17 mouse cellular contexts compared by ENCODE assay signal in genomic region chr14:76020259-76020785, GRCm38 (mm10). TPM values are rescaled to one million over a fixed set of nuclear protein-coding genes. Genes with fewer than 3 reads are reported as not detected.
DNase-seq lines count a peak whose midpoint lies in the region; ATAC-seq lines count a peak whose summit lies in the region.
"Had no signal": no experiment of that assay in that cellular context is flagged by ENCODE, and none has a peak within 500 bp of the region (broad histone marks: within the 10 kb centered on the region; RNA-seq: fewer than 3 reads in every experiment).

No protein-coding gene starts in this region.

- no peaks in the 10 kb centered on the region for H3K27me3 ChIP-seq in forebrain, embryonic 12.5 days
- no peaks in the 10 kb centered on the region for H3K27me3 ChIP-seq in forebrain, embryonic 10.5 days (ENCODE audit: poor library complexity, severe bottlenecking)
- H3K27me3 ChIP-seq in forebrain, embryonic 16.5 days (replicated peaks; ENCODE audit: control insufficient read depth, insufficient read depth, low read length): no peaks in the 10 kb centered on the region
- no peaks in the 10 kb centered on the region for H3K27me3 ChIP-seq in midbrain, embryonic 15.5 days (replicated peaks)
- H3K27me3 ChIP-seq: kidney, embryonic 15.5 days; liver, embryonic 12.5 days had no signal

- no peak for ATAC-seq in forebrain, embryonic 12.5 days (ENCODE audit: low FRiP score)
- 0 out of 2 replicates have a peak, but pooled peaks have one; percentile 37 for ATAC-seq in forebrain, embryonic 16.5 days
- no peak for ATAC-seq in midbrain, embryonic 15.5 days (replicated peaks)
- ATAC-seq: liver, embryonic 12.5 days had no signal

- DNase-seq in forebrain, embryonic 10.5 days (ENCODE audit: extremely low spot score, low spot score): no peak
- peak; percentile 25 for DNase-seq in Muller cell, postnatal 12 days (ENCODE audit: inconsistent ontology term)
- DNase-seq in ovary, postnatal 36 days (ENCODE audit: low spot score): no peak
- no peak for DNase-seq in liver
- no peak for DNase-seq in kidney, adult 11 months
- DNase-seq: adrenal gland, postnatal 36 days; cerebellum, adult 8-10 months; gastrocnemius, postnatal 14 days; heart, adult 2 months; layer of hippocampus, postnatal 36 days; lung, embryonic 14.5 days; thymus, adult 18-20 months had no signal

- H3K4me1 ChIP-seq in forebrain, embryonic 12.5 days: peaks cover 18% of the 10 kb centered on the region
- peaks cover 16% of the 10 kb centered on the region for H3K4me1 ChIP-seq in forebrain, embryonic 10.5 days
- peaks cover 10% of the 10 kb centered on the region for H3K4me1 ChIP-seq in forebrain, embryonic 16.5 days (replicated peaks; ENCODE audit: control insufficient read depth, insufficient read depth, low read length)
- H3K4me1 ChIP-seq in midbrain, embryonic 15.5 days: peaks cover 13% of the 10 kb centered on the region
- H3K4me1 ChIP-seq: kidney, embryonic 15.5 days; liver, embryonic 12.5 days had no signal

- no peak overlapping the region; the same call in 1 of the 2 replicates for H3K9ac ChIP-seq in forebrain, embryonic 12.5 days
- H3K9ac ChIP-seq in forebrain, embryonic 16.5 days (replicated peaks; ENCODE audit: low read depth, low read length): no peak overlapping the region
- no peak overlapping the region for H3K9ac ChIP-seq in midbrain, embryonic 15.5 days
- H3K9ac ChIP-seq: kidney, embryonic 15.5 days; liver, embryonic 12.5 days; lung, embryonic 14.5 days had no signal

- H3K36me3 ChIP-seq in forebrain, embryonic 12.5 days (replicated peaks): no peaks in the 10 kb centered on the region
- H3K36me3 ChIP-seq in forebrain, embryonic 10.5 days (replicated peaks): no peaks in the 10 kb centered on the region
- H3K36me3 ChIP-seq in forebrain, embryonic 16.5 days (ENCODE audit: control insufficient read depth, insufficient read depth): no peaks in the 10 kb centered on the region
- no peaks in the 10 kb centered on the region for H3K36me3 ChIP-seq in midbrain, embryonic 15.5 days (replicated peaks)
- H3K36me3 ChIP-seq: kidney, embryonic 15.5 days; liver, embryonic 12.5 days had no signal

- WGBS in forebrain, embryonic 12.5 days: 74% methylated on average over 5 of the region's 5 CpGs
- 91% methylated on average over 5 of the region's 5 CpGs for WGBS in forebrain, embryonic 10.5 days
- 67% methylated on average over 5 of the region's 5 CpGs for WGBS in forebrain, embryonic 16.5 days
- 58% methylated on average over 5 of the region's 5 CpGs for WGBS in midbrain, embryonic 15.5 days

- peak overlapping the region; percentile 73 for H3K27ac ChIP-seq in forebrain, embryonic 12.5 days
- H3K27ac ChIP-seq in forebrain, embryonic 10.5 days: no peak overlapping the region
- peak overlapping the region; percentile 71 for H3K27ac ChIP-seq in forebrain, embryonic 16.5 days (ENCODE audit: low read length)
- peak overlapping the region; percentile 68 for H3K27ac ChIP-seq in midbrain, embryonic 15.5 days
- H3K27ac ChIP-seq: heart, adult 2 months; kidney, embryonic 15.5 days; liver, embryonic 12.5 days had no signal

- no peaks in the 10 kb centered on the region for H3K9me3 ChIP-seq in forebrain, embryonic 12.5 days
- H3K9me3 ChIP-seq in forebrain, embryonic 10.5 days: no peaks in the 10 kb centered on the region; the same call in 1 of the 2 replicates
- peaks cover 4% of the 10 kb centered on the region; the same call in 1 of the 2 replicates for H3K9me3 ChIP-seq in forebrain, embryonic 16.5 days (ENCODE audit: control insufficient read depth, low read length)
- H3K9me3 ChIP-seq in midbrain, embryonic 15.5 days: no peaks in the 10 kb centered on the region
- H3K9me3 ChIP-seq: kidney, embryonic 15.5 days; liver, embryonic 12.5 days had no signal

- H3K4me2 ChIP-seq in forebrain, embryonic 12.5 days: no peak overlapping the region
- no peak overlapping the region for H3K4me2 ChIP-seq in forebrain, embryonic 16.5 days (ENCODE audit: low read length)
- H3K4me2 ChIP-seq in midbrain, embryonic 15.5 days: no peak overlapping the region
- H3K4me2 ChIP-seq: kidney, embryonic 15.5 days; liver, embryonic 12.5 days; lung, embryonic 14.5 days had no signal

- no peak overlapping the region for H3K4me3 ChIP-seq in forebrain, embryonic 12.5 days (replicated peaks)
- no peak overlapping the region for H3K4me3 ChIP-seq in forebrain, embryonic 10.5 days
- no peak overlapping the region for H3K4me3 ChIP-seq in forebrain, embryonic 16.5 days (replicated peaks; ENCODE audit: low read length)
- H3K4me3 ChIP-seq in midbrain, embryonic 15.5 days: no peak overlapping the region
- H3K4me3 ChIP-seq: heart, adult 2 months; kidney, embryonic 15.5 days; liver, embryonic 12.5 days had no signal

RNA-seq across cellular contexts. Expression of gene Gtf2f2, which starts 9.7 kb away (rescaled TPM):
- polyA plus RNA-seq in forebrain, embryonic 12.5 days (2016; fragmentation: Nextera tagmentation; extraction: Ambion mirVana): 49.7 and 50.3 TPM in 2 replicates
- polyA plus RNA-seq in forebrain, embryonic 10.5 days (2016; fragmentation: Nextera tagmentation; extraction: Ambion mirVana): 57.3 and 59.0 TPM in 2 replicates
- 49.6 and 52.5 TPM in 2 replicates for polyA plus RNA-seq in forebrain, embryonic 16.5 days (2015; fragmentation: Nextera tagmentation; extraction: Ambion mirVana)
- 34.4 and 35.0 TPM in 2 replicates for polyA plus RNA-seq in midbrain, embryonic 15.5 days (2015; fragmentation: Nextera tagmentation; extraction: Ambion mirVana)
